Mouse (Mus musculus) heart, adult 18-20 months (tissue): ENCODE data around the gene Spred3. TPM values are rescaled to one million over a fixed set of nuclear protein-coding genes. Genes with fewer than 3 reads are reported as not detected.
A peak's percentile ranks its signal among the peaks of the same experiment; 100 is the strongest.
"Not testable (repeated sequence)": the region's sequence is repeated elsewhere in the genome, so short reads cannot be mapped to it uniquely, and the experiment has no call there.

Experiments
- DNase-seq, 2 experiments: peaks; one replicate each; pipeline ENCODE4 v3.0.0; 2021 to 2022; ENCODE audit warnings: mixed read lengths in 1 of 2
- total RNA-seq, 2 experiments: library from RNA; stranded (reverse); gene quantifications; 2 replicates each; pipeline ENCODE4 v1.2.3; 2021

Spred3 gene
- total RNA-seq, 2 experiments from 2014 or later, result 0.60 to 0.77 TPM

GRCm38 (mm10) chr7:29169231-29170065, 763 bp downstream of the Spred3 start:
- peak; percentile 83 to 86 for DNase-seq

GRCm38 (mm10) chr7:29168791-29169230, 1.4 kb downstream of the Spred3 start:
- DNase-seq, result no peak

DNA sequence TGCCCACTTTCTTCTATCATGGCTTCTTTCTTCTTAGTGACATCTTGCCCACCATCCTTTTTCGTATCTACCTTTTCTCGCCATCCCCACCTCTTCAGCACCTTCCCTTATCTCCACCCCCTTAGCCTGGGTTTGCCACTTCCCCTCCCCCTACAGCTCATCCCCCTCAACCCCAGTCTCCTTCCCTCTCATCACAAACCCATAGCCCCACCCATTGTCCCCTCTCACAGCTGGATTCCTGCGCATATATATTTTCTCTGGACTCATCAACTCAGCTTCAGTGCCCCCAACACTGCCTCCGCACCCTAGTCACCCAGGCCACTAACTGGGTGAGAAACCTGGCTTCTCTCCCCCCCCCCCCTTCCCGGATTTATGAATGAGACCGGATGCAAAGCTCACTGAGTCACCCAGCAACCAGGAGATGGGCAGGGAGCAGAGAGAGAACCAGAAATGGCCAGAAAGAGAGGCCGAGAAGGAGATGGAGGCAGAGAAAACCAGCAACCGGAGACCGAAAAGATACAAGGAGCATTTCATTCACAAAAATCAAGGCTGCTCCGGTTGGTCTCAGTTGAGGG, 2.0 kb downstream of the Spred3 start:
- no peak for DNase-seq

DNA sequence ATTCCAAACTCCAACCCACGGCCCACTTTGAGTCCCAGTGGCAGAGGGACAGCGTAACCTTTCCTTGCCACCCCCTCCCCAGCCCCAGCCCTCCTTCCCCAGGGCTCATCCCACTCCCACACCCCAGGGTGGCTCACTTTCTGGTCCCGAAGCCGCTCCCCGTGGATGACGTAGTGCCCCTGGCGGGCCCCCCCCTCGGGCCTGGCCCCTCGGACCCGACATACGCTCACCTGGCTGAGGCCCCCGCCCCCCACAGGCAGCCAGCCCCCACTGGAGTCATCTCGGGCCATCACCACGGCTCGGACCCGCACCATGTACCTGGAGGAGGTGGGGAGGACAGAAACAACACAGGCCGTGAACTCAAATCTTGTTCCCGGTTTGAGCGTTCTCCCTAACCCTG, 2.6 kb downstream of the Spred3 start:
- no peak for DNase-seq

DNA sequence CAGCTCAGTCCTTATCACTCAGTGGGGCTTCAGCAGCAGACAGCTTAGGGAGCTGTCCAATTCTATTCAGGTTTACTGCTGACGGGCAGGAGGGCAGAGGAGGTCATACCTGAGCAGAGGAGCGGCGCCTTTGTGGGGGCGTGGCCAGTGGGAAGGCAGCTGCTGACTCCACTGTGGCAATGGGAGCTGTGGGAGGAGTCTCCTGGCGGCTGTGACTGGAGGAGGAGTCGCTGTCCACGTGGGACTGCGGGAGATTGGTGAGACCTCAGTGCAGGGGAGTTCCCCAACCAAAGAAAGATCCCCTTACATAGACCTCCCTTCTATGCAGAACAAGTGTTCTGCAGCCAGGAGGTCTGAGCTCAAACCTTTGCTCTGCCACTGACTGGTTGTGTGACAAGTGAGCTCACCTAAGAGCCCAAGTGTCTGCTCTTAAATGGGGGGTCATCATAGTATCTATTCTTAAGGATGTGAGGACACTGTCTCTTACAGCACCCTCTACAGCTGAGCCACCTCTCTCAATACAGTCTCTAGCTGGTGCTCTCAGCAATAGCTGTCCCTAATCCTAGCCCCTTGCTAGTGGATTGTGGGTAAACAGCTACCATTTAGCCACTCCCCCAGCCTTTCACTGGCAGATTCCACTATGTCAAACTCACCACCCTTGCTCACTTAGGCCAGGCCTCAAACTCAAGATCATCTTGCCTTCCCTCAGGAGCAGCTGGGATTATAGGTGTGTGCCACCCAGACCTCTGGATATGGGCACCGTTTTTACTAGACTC, 7.3 kb downstream of the Spred3 start:
- no peak for DNase-seq

DNA sequence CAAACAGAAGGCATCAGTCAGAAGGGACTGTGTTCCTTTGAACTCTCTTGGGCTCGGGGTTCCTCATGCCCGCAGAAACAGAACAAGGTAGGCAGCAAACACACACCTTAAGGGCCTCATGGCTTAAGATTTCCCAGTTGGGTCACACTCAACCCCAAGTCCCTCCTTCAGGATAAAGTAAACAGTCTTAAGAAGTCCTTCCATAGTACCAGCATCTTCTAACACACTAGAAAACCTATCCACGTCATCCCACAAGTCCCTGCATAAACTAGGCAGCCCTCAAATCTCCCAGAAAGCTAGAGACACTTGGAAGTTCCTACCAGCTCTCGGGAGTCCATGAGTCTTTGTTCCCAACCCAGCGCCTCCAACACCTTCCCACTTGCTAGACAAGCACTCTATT, 7.9 kb downstream of the Spred3 start:
- DNase-seq, result no peak

GRCm38 (mm10) chr7:29158264-29158663, 11.9 kb downstream of the Spred3 start:
- no peak for DNase-seq

DNA sequence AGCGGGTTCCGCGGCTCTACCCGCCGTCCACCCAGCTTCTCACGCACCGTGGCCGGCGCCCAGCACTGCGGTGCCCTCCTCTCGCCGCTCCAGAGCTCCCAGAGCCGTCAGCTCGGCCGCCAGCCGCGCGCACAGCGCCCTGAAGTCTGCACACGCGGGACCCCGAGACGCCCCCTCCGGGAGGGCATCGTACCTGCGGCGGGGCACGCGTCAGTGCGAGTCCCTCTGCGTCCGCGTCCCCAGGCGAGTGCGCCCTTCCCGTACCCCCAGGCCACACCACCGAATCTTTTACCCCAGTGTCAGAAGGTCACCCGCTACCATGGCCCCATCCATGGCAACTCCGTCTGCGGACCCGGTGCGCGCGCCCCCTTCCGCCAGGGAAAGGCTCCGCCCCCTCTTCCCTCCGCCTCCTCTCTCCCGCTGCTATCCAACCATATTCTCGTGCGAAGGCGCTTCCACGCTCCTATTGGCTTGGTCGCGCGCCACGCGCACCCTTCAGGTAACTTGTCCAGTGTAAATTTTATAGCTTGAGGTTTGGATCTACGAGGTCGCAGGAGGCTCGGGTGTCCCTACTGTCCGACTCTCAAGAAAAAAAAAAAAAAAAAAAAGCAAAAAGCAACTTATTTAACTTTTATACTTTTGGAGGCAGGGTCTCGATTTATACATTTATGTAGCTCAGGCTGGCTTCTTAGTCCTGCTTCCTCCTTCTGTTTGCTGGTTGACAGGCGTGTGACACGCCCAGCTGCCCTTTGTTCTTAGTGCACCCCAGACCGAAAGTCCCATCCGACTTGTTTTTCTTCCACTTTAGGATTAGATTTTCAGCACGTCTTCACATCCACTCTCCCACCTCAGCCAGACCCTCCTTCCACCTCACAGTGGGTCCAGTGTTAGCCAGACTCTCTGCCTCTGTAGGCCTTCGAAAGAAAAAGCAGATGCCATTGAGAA, 14.1 kb downstream of the Spred3 start, which contains the start of gene Fam98c:
TSS of gene Fam98c (minus strand) at position 397 of the 945 bp plus-strand sequence.
- peak; percentile 87 to 89 for DNase-seq

GRCm38 (mm10) chr7:29155196-29155837, 14.9 kb downstream of the Spred3 start:
- DNase-seq, result peak; percentile 91 to 92

- no peak for DNase-seq
Observed at GRCm38 (mm10) chr7:29154018-29154720, 16.0 kb downstream of the Spred3 start.

DNA sequence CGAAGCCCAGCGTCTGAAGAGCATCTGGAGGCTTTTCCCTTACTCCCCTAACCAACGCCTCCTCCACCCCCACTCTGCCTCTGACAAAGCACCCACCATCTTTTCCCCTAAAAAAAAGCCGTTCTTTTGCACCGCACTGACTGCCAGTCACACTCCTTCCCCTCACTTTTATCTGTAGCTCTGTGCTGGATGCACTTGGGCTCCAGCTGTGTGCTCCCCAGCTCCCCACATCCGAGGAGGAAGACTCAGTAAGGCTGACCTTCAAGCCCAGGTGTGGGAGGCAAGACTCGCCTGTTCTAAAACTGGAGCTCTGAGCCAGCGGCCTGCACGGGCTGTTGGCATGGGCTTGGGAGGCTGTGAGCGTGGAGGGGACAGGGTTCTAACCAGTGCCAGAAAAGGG, 18.7 kb downstream of the Spred3 start:
- DNase-seq, result no peak

DNA sequence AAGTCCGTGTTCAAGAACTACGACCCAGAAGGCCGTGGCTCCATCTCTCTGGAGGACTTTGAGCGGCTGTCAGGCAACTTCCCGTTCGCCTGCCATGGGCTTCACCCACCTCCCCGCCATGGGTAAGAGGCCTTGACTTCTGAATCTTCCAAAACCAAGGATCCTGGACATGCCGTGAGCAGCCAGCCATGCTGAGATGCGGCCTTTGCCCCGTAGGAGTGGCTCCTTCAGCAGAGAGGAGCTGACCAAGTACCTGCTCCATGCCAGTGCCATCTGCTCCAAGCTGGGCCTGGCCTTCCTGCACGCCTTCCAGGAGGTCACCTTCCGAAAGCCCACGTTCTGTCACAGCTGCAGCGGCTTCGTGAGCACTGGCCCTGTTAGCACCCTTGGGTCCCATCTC, 21.4 kb downstream of the Spred3 start:
- DNase-seq, result no peak

GRCm38 (mm10) chr7:29146625-29147367, 23.4 kb downstream of the Spred3 start:
- no peak for DNase-seq

DNA sequence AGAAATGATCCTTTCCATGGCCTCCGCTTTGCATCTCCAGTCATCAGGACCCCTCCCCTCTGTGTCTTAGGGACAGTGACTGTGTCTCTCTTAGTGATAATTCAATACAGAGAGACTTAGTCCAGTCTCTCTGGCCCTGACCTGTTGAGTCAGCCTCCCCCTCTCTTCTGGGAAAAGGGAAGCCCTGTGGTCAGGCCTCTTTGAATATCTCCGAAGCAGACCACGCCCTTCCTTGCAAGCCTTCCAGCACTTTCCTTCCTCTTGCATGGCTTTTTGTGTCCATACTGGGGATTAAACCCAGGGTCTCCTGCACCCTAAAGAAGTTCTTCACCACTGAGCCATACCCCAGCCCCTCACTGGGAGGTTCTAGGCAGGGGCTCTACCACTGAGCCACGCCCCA, 26.2 kb downstream of the Spred3 start:
- peak; percentile 13 to 54 for DNase-seq

DNA sequence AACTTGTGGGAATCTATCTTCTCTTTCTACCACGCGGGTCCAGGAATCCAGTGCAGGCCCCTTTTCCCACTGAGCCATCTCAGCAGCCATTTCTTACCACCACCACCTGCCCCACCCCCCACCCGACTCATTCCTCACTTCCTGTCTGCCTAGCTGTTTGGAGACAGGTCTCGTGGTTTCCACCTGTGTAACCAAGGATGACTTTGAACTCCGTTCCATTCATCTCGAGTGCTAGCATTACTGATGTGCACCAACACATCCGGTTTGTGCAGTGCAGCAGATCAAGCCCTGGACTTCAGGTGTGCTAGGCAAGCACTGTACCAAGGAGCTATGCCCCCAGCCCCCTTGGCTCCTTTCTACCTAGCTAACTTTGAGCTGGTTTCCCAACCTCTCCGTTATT, 28.8 kb downstream of the Spred3 start:
- DNase-seq, result no peak

DNA sequence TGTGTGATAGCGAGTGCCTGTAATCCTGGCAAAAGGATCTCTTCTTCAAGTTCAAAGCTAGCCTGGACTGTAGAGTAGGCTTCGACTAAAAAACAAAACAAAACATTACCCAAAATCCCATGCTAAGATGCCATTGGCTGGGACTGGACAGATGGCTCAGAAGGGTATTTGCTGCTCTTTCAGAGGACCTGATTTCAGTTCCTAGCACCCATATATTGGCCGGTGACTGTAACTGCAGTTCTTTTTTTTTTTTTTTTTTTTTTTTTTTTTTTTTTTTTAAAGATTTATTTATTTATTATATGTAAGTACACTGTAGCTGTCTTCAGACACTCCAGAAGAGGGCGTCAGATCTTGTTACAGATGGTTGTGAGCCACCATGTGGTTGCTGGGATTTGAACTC, 31.0 kb downstream of the Spred3 start:
- not testable (repeated sequence) for DNase-seq

- no peak for DNase-seq
Observed at GRCm38 (mm10) chr7:29137429-29137828, 32.8 kb downstream of the Spred3 start.

DNA sequence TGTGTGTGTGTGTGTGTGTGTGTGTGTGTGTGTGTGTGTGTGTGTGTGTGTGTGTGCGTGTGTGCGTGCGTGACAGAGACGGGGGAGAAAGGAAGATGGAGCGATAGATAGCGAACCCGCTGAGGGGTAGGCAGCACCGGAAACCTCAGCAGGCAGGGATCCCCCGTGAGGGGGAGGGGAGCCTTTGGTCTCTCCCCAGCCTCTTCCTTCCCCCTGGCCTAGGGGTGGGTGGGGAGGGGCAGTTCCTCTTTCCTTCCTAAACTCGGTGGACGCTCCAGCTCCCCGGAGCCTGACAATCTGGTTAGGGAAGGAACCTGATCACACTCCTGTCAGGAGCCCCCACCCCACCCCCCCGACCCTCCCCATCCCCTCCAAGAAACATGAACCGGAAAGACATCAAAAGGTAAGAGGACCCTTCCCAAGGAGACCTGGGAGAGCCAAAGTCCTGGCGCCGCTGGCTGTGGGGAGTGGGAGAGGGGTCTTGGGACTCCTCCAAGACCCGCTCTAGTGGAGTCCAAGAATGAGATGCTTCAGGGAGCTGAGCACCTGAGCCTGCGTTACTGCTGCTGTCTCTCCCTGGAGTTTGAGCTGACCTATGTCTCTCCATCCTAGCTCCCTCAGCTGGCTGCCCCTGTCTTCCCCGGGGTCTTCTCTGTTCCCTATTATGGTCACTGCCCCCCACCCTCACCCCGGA, 35.4 kb downstream of the Spred3 start, which contains the start of gene Rasgrp4:
TSS of gene Rasgrp4 (plus strand) at position 159 of the 694 bp plus-strand sequence.
- peak; percentile 13 to 54 for DNase-seq

DNA sequence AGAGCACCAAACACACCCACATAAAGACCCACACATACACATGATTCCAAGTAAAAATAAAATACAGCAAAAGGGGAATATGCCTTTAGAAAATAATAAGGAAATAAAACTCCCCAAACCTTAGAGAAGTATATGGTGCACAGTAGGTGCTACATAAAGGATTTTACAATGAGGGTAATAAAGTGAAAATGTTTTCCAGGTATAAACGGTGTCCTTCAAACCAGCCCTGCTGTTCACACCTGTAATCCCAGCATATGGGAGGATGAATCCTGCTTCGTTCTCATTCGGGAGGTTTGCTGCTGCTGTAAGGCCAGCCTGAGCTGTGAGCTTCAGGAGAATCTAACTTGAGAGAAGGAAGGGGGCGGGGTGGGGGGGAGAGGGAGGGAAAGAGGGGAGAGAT, 36.0 kb downstream of the Spred3 start:
- DNase-seq, result no peak
